Mouse (Mus musculus): ENCODE data around the gene Gabbr2.

- no peak for TF ChIP-seq CTCF (IDR thresholded peaks at IDR 0.05; ENCODE audit: control insufficient read depth, insufficient read depth, insufficient read length)
- no peak for TF ChIP-seq MYOD1 (IDR thresholded peaks at IDR 0.05; ENCODE audit: control insufficient read depth, insufficient read length, low read depth)
- TF ChIP-seq CEBPB (IDR thresholded peaks at IDR 0.05; ENCODE audit: low read depth) = no peak
- TF ChIP-seq MAX (IDR thresholded peaks at IDR 0.05) = no peak
- no peak for TF ChIP-seq USF1 (IDR thresholded peaks at IDR 0.05; ENCODE audit: low read depth)
- TF ChIP-seq MYOG (IDR thresholded peaks at IDR 0.05; ENCODE audit: control insufficient read depth, extremely low read depth, insufficient read length) = no peak
- no peak for TF ChIP-seq FOSL1 (IDR thresholded peaks at IDR 0.05; ENCODE audit: insufficient read depth, low read length, poor library complexity, severe bottlenecking)
Observed at GRCm38 (mm10) chr4:46744583-46745155, 247.0 kb downstream of the Gabbr2 start.

Measured in C2C12 (cell line).